Comparison of ENCODE assay signal across 9 mouse cellular contexts in genomic region chr15:98987077-98987630, GRCm38 (mm10). TPM values are rescaled to one million over a fixed set of nuclear protein-coding genes. Genes with fewer than 3 reads are reported as not detected.
A peak's percentile ranks its signal among the peaks of the same experiment; 100 is the strongest.
DNase-seq lines count a peak whose midpoint lies in the region; ATAC-seq lines count a peak whose summit lies in the region.
"Had no signal": no experiment of that assay in that cellular context is flagged by ENCODE, and none has a peak within 500 bp of the region (broad histone marks: within the 10 kb centered on the region; RNA-seq: fewer than 3 reads in every experiment).

No protein-coding gene starts in this region.

- DNase-seq in heart, adult 11 months: peak; percentile 96
- no peak for DNase-seq in heart, adult 8-10 months (ENCODE audit: low spot score)
- DNase-seq in embryo, embryonic 9.5 days (ENCODE audit: extremely low spot score): peak; percentile 61
- DNase-seq in hindbrain, embryonic 11.5 days (ENCODE audit: low spot score): peak; percentile 63
- no peak for DNase-seq in adrenal gland, postnatal 25 days
- DNase-seq in thymus, postnatal 0 days (ENCODE audit: low spot score): no peak

- ATAC-seq in hindbrain, embryonic 11.5 days (ENCODE audit: low FRiP score): peak; percentile 37
- no peak for ATAC-seq in midbrain, embryonic 16.5 days
- no peak for ATAC-seq in liver, embryonic 12.5 days

- peak overlapping the region; percentile 47 for H3K4me3 ChIP-seq in hindbrain, embryonic 11.5 days (ENCODE audit: low read depth, low read length)
- peak overlapping the region; percentile 42 for H3K4me3 ChIP-seq in midbrain, embryonic 16.5 days (ENCODE audit: low read depth, low read length)
- no peak overlapping the region for H3K4me3 ChIP-seq in liver, embryonic 12.5 days

- H3K27ac ChIP-seq in hindbrain, embryonic 11.5 days (ENCODE audit: low read depth, low read length): peak overlapping the region; percentile 96
- H3K27ac ChIP-seq in midbrain, embryonic 16.5 days (ENCODE audit: low read length): peak overlapping the region; percentile 100
- no peak overlapping the region; the same call in 1 of the 2 replicates for H3K27ac ChIP-seq in liver, embryonic 12.5 days

- 9% methylated on average over 7 of the region's 7 CpGs for WGBS in hindbrain, embryonic 11.5 days
- WGBS in midbrain, embryonic 16.5 days: 1% methylated on average over 7 of the region's 7 CpGs
- 66% methylated on average over 7 of the region's 7 CpGs for WGBS in liver, embryonic 12.5 days (ENCODE audit: insufficient replicate concordance)

- H3K4me1 ChIP-seq in hindbrain, embryonic 11.5 days (replicated peaks; ENCODE audit: control insufficient read depth, insufficient read depth, low read length): peaks cover 35% of the 10 kb centered on the region
- H3K4me1 ChIP-seq in midbrain, embryonic 16.5 days (ENCODE audit: control insufficient read depth, insufficient read depth, low read length): peaks cover 64% of the 10 kb centered on the region
- peaks cover 39% of the 10 kb centered on the region for H3K4me1 ChIP-seq in liver, embryonic 12.5 days

- H3K36me3 ChIP-seq in hindbrain, embryonic 11.5 days (ENCODE audit: control insufficient read depth, insufficient read depth, low read length): no peaks in the 10 kb centered on the region
- no peaks in the 10 kb centered on the region for H3K36me3 ChIP-seq in midbrain, embryonic 16.5 days (ENCODE audit: control insufficient read depth, insufficient read depth, low read length)
- H3K36me3 ChIP-seq in liver, embryonic 12.5 days: no peaks in the 10 kb centered on the region
- H3K36me3 ChIP-seq: G1E had no signal

- H3K27me3 ChIP-seq in hindbrain, embryonic 11.5 days (ENCODE audit: control insufficient read depth, insufficient read depth, low read length): no peaks in the 10 kb centered on the region
- no peaks in the 10 kb centered on the region for H3K27me3 ChIP-seq in midbrain, embryonic 16.5 days (ENCODE audit: control insufficient read depth, insufficient read depth, low read depth, low read length)
- 0 out of 2 replicates have a peak, but pooled peaks cover 3% of the 10 kb centered on the region for H3K27me3 ChIP-seq in liver, embryonic 12.5 days (replicated peaks)

- peak overlapping the region; percentile 40 for H3K9ac ChIP-seq in hindbrain, embryonic 11.5 days (ENCODE audit: low read depth, low read length)
- peak overlapping the region; percentile 78 for H3K9ac ChIP-seq in midbrain, embryonic 16.5 days (ENCODE audit: low read depth, low read length)
- no peak overlapping the region for H3K9ac ChIP-seq in liver, embryonic 12.5 days

- peak overlapping the region; percentile 72 for H3K4me2 ChIP-seq in hindbrain, embryonic 11.5 days (replicated peaks; ENCODE audit: low read depth, low read length)
- peak overlapping the region; percentile 74 for H3K4me2 ChIP-seq in midbrain, embryonic 16.5 days (ENCODE audit: low read length)
- no peak overlapping the region for H3K4me2 ChIP-seq in liver, embryonic 12.5 days

- H3K9me3 ChIP-seq in hindbrain, embryonic 11.5 days (ENCODE audit: control insufficient read depth, low read length): no peaks in the 10 kb centered on the region
- no peaks in the 10 kb centered on the region for H3K9me3 ChIP-seq in midbrain, embryonic 16.5 days (replicated peaks; ENCODE audit: control insufficient read depth, low read length, poor library complexity, severe bottlenecking)
- no peaks in the 10 kb centered on the region for H3K9me3 ChIP-seq in liver, embryonic 12.5 days (replicated peaks)
- H3K9me3 ChIP-seq: G1E had no signal

RNA-seq across cellular contexts. Expression of gene Tuba1a, which starts 33.7 kb away (rescaled TPM):
- total RNA-seq in heart, adult 8-10 months (2022): 10 to 100 TPM; 37.4 to 83.6 (median 67.3) TPM
- 8,897 and 9,833 TPM in 2 replicates for polyA plus RNA-seq in hindbrain, embryonic 11.5 days (2014; fragmentation: Nextera tagmentation; extraction: Ambion mirVana)
- 17,735 and 17,910 TPM in 2 replicates for polyA plus RNA-seq in midbrain, embryonic 16.5 days (2015; fragmentation: Nextera tagmentation; extraction: Ambion mirVana)
- total RNA-seq in adrenal gland, postnatal 25 days (2021): 81.5 and 90.9 TPM in 2 replicates
- polyA plus RNA-seq in thymus, postnatal 0 days (2015; fragmentation: Nextera tagmentation; extraction: Ambion mirVana): 227 and 236 TPM in 2 replicates
- polyA plus RNA-seq in liver, embryonic 12.5 days (2016; fragmentation: Nextera tagmentation; extraction: Ambion mirVana): 180 and 181 TPM in 2 replicates

RNA-seq across cellular contexts. Expression of gene Gm49450, which starts 33.8 kb away (rescaled TPM):
- total RNA-seq in heart, adult 8-10 months (2022): not detected
- not detected in 2 replicates for polyA plus RNA-seq in hindbrain, embryonic 11.5 days (2014; fragmentation: Nextera tagmentation; extraction: Ambion mirVana)
- not detected in 2 replicates for polyA plus RNA-seq in midbrain, embryonic 16.5 days (2015; fragmentation: Nextera tagmentation; extraction: Ambion mirVana)
- not detected in 2 replicates for total RNA-seq in adrenal gland, postnatal 25 days (2021)
- not detected in 2 replicates for polyA plus RNA-seq in thymus, postnatal 0 days (2015; fragmentation: Nextera tagmentation; extraction: Ambion mirVana)
- polyA plus RNA-seq in liver, embryonic 12.5 days (2016; fragmentation: Nextera tagmentation; extraction: Ambion mirVana): not detected in 2 replicates
- total RNA-seq: G1E had no signal
- polyA plus RNA-seq: G1E had no signal

RNA-seq across cellular contexts. Expression of gene Tuba1c, which starts 42.5 kb away (rescaled TPM):
- total RNA-seq in heart, adult 8-10 months (2022): 10 to 100 TPM; 32.2 to 40.4 (median 33.3) TPM
- 93.2 and 95.2 TPM in 2 replicates for polyA plus RNA-seq in hindbrain, embryonic 11.5 days (2014; fragmentation: Nextera tagmentation; extraction: Ambion mirVana)
- polyA plus RNA-seq in midbrain, embryonic 16.5 days (2015; fragmentation: Nextera tagmentation; extraction: Ambion mirVana): 11.6 and 12.5 TPM in 2 replicates
- 286 and 303 TPM in 2 replicates for total RNA-seq in adrenal gland, postnatal 25 days (2021)
- polyA plus RNA-seq in thymus, postnatal 0 days (2015; fragmentation: Nextera tagmentation; extraction: Ambion mirVana): 153 and 156 TPM in 2 replicates
- 242 and 244 TPM in 2 replicates for polyA plus RNA-seq in liver, embryonic 12.5 days (2016; fragmentation: Nextera tagmentation; extraction: Ambion mirVana)

RNA-seq across cellular contexts. Expression of gene Tuba1b, which starts 52.8 kb away (rescaled TPM):
- total RNA-seq in heart, adult 8-10 months (2022): 100 to 1,000 TPM; 106 to 156 (median 115) TPM
- 1,792 and 1,905 TPM in 2 replicates for polyA plus RNA-seq in hindbrain, embryonic 11.5 days (2014; fragmentation: Nextera tagmentation; extraction: Ambion mirVana)
- 1,165 and 1,361 TPM in 2 replicates for polyA plus RNA-seq in midbrain, embryonic 16.5 days (2015; fragmentation: Nextera tagmentation; extraction: Ambion mirVana)
- 285 and 323 TPM in 2 replicates for total RNA-seq in adrenal gland, postnatal 25 days (2021)
- 1,370 and 1,449 TPM in 2 replicates for polyA plus RNA-seq in thymus, postnatal 0 days (2015; fragmentation: Nextera tagmentation; extraction: Ambion mirVana)
- polyA plus RNA-seq in liver, embryonic 12.5 days (2016; fragmentation: Nextera tagmentation; extraction: Ambion mirVana): 1,333 and 1,388 TPM in 2 replicates

Comparison
In these comparisons a context has a peak if more than half of its experiments do, and no peak if none do; other contexts are left out.
1. DNase-seq: peak in heart, adult 11 months (single experiment), embryo, embryonic 9.5 days (single experiment) and hindbrain, embryonic 11.5 days (single experiment); none in heart, adult 8-10 months (single experiment), adrenal gland, postnatal 25 days (single experiment) and thymus, postnatal 0 days (single experiment).
2. RNA of gene Tuba1a, which starts 33.7 kb away (polyA plus RNA-seq): 17,735 to 17,910 TPM in midbrain, embryonic 16.5 days and 8,897 to 9,833 TPM in hindbrain, embryonic 11.5 days; 227 to 236 TPM in thymus, postnatal 0 days and 180 to 181 TPM in liver, embryonic 12.5 days; every median in the first group is over 10 times any median in the second.